Mouse (Mus musculus): ENCODE measurements at regions not wholly inside any gene's neighbourhood (a gene's known extent, or its start where the extent isn't known, plus 50 kb on each side); places are given as distances from the start of the nearest gene placed in this dataset.

GRCm38 (mm10) chr3:149928456-149929360, 938.4 kb upstream of the Adgrl2 start:
- in situ Hi-C loops (cut with MboI; ENCODE audit: low pct_ligation_motif_present, low pct_unique_long_range_greater_than_20kb, low sequenced_read_pairs) (no loop called here), dilution Hi-C loops (cut with MboI; ENCODE audit: extremely low pct_ligation_motif_present, extremely low pct_unique_long_range_greater_than_20kb, low sequenced_read_pairs) (no loop called here)
- Histone ChIP-seq H3K4me1 (ENCODE audit: control insufficient read depth in 1 of 2, insufficient read depth in 2 of 2) (no peaks in the 10 kb centered on the region), H3K4me2 (ENCODE audit: insufficient read depth, low read depth, poor library complexity, severe bottlenecking) (no peak overlapping the region), H3K27me3 (replicated peaks) (no peaks in the 10 kb centered on the region), H3K4me3 (replicated peaks in 1 of 3; ENCODE audit: low read depth in 2 of 3, low read length in 2 of 3, poor library complexity in 1 of 3) (no peak overlapping the region), H3K27ac (ENCODE audit: insufficient read depth, low read depth) (no peak overlapping the region), H3K9me3 (replicated peaks; ENCODE audit: low read length) (no peaks in the 10 kb centered on the region), H3K9ac (ENCODE audit: insufficient read depth, low read depth) (no peak overlapping the region), H3K79me2 (replicated peaks; ENCODE audit: control insufficient read depth, extremely low read depth, insufficient read depth, poor library complexity, severe bottlenecking) (no peaks in the 10 kb centered on the region), H3K36me3 (replicated peaks in 1 of 2; ENCODE audit: control insufficient read depth in 1 of 2, insufficient read depth in 1 of 2, low read length in 1 of 2) (no peaks in the 10 kb centered on the region)
- TF ChIP-seq JUN (IDR thresholded peaks at IDR 0.05; ENCODE audit: insufficient read depth, low read depth, low read length) = no peak
- no peak for DNase-seq (ENCODE audit: extremely low read depth)

GRCm38 (mm10) chr3:149920206-149920605, 929.9 kb upstream of the Adgrl2 start:
- no peaks in the 10 kb centered on the region for H3K9me3 ChIP-seq (replicated peaks; ENCODE audit: low read length)
- H3K4me3 ChIP-seq (replicated peaks in 1 of 3; ENCODE audit: low read depth in 2 of 3, low read length in 2 of 3, poor library complexity in 1 of 3) = no peak overlapping the region
- TF ChIP-seq POLR2AphosphoS2 (IDR thresholded peaks at IDR 0.05; ENCODE audit: low read depth, low read length) (no peak), IRF4 (IDR thresholded peaks at IDR 0.05; ENCODE audit: low read depth, low read length) (no peak), MAFK (IDR thresholded peaks at IDR 0.05; ENCODE audit: insufficient replicate concordance, low read length) (no peak), CTCF (conservative IDR thresholded peaks at IDR 0.05 in 1 of 2, IDR thresholded peaks at IDR 0.05 in 1 of 2; ENCODE audit: low read depth in 2 of 2, low read length in 2 of 2) (no peak), RCOR1 (conservative IDR thresholded peaks at IDR 0.05; ENCODE audit: low read depth, low read length) (no peak), MAZ (IDR thresholded peaks at IDR 0.05; ENCODE audit: low read depth, low read length) (no peak), BHLHE40 (IDR thresholded peaks at IDR 0.05; ENCODE audit: low read depth, low read length) (no peak), CHD2 (IDR thresholded peaks at IDR 0.05; ENCODE audit: low read length) (no peak), ZNF384 (IDR thresholded peaks at IDR 0.05; ENCODE audit: low read depth, low read length) (no peak), TBP (conservative IDR thresholded peaks at IDR 0.05; ENCODE audit: low read depth, low read length) (no peak), SMC3 (IDR thresholded peaks at IDR 0.05; ENCODE audit: low read depth, low read length) (no peak), NRF1 (IDR thresholded peaks at IDR 0.05; ENCODE audit: low read depth, low read length) (no peak), HCFC1 (IDR thresholded peaks at IDR 0.05; ENCODE audit: low read depth, low read length) (no peak), MXI1 (IDR thresholded peaks at IDR 0.05; ENCODE audit: low read depth, low read length) (no peak)
- H3K27me3 ChIP-seq (replicated peaks) = no peaks in the 10 kb centered on the region
- in situ Hi-C loops (cut with MboI; ENCODE audit: low pct_ligation_motif_present, low pct_unique_long_range_greater_than_20kb, low sequenced_read_pairs) = no loop called here
- H3K4me2 ChIP-seq (ENCODE audit: insufficient read depth, low read depth, poor library complexity, severe bottlenecking) = no peak overlapping the region
- no peaks in the 10 kb centered on the region for H3K4me1 ChIP-seq (ENCODE audit: control insufficient read depth in 1 of 2, insufficient read depth in 2 of 2)
- H3K79me2 ChIP-seq (replicated peaks; ENCODE audit: control insufficient read depth, extremely low read depth, insufficient read depth, poor library complexity, severe bottlenecking) = no peaks in the 10 kb centered on the region
- dilution Hi-C loops (cut with MboI; ENCODE audit: extremely low pct_ligation_motif_present, extremely low pct_unique_long_range_greater_than_20kb, low sequenced_read_pairs) = no loop called here
- no peak overlapping the region for H3K27ac ChIP-seq (ENCODE audit: insufficient read depth, low read depth)
- no peaks in the 10 kb centered on the region for H3K36me3 ChIP-seq (replicated peaks in 1 of 2; ENCODE audit: control insufficient read depth in 1 of 2, insufficient read depth in 1 of 2, low read length in 1 of 2)
- H3K9ac ChIP-seq (ENCODE audit: insufficient read depth, low read depth) = no peak overlapping the region
- no peak for DNase-seq (ENCODE audit: extremely low read depth)
